In genomic region chr11:95925976-95926375, GRCm38 (mm10) we compare ENCODE assay signal across 22 mouse cellular contexts. TPM values are rescaled to one million over a fixed set of nuclear protein-coding genes. Genes with fewer than 3 reads are reported as not detected.
DNase-seq lines count a peak whose midpoint lies in the region; ATAC-seq and TF ChIP-seq lines count a peak whose summit lies in the region.
"Had no signal": no experiment of that assay in that cellular context is flagged by ENCODE, and none has a peak within 500 bp of the region (broad histone marks: within the 10 kb centered on the region; RNA-seq: fewer than 3 reads in every experiment).

No protein-coding gene starts in this region.

- no peak overlapping the region for H3K4me3 ChIP-seq in intestine, embryonic 15.5 days (replicated peaks)
- H3K4me3 ChIP-seq in intestine, postnatal 0 days (ENCODE audit: low read depth, low read length) = no peak overlapping the region
- H3K4me3 ChIP-seq in small intestine, adult 2 months (ENCODE audit: low read depth, low read length) = no peak overlapping the region
- H3K4me3 ChIP-seq in midbrain, embryonic 15.5 days = no peak overlapping the region
- H3K4me3 ChIP-seq: embryonic facial prominence, embryonic 10.5 days; embryonic facial prominence, embryonic 12.5 days; forebrain, embryonic 13.5 days; forebrain, embryonic 15.5 days had no signal

- H3K36me3 ChIP-seq in intestine, embryonic 15.5 days = no peaks in the 10 kb centered on the region
- H3K36me3 ChIP-seq in intestine, postnatal 0 days (ENCODE audit: control insufficient read depth, insufficient read depth) = no peaks in the 10 kb centered on the region
- no peaks in the 10 kb centered on the region for H3K36me3 ChIP-seq in small intestine, adult 2 months (ENCODE audit: control insufficient read depth, insufficient read depth, low read length)
- no peaks in the 10 kb centered on the region for H3K36me3 ChIP-seq in midbrain, embryonic 15.5 days (replicated peaks)
- H3K36me3 ChIP-seq: embryonic facial prominence, embryonic 10.5 days; embryonic facial prominence, embryonic 12.5 days; forebrain, embryonic 15.5 days had no signal

- H3K4me1 ChIP-seq in intestine, embryonic 15.5 days (replicated peaks) = no peaks in the 10 kb centered on the region
- no peaks in the 10 kb centered on the region for H3K4me1 ChIP-seq in intestine, postnatal 0 days (replicated peaks; ENCODE audit: control insufficient read depth, insufficient read depth, low read length)
- H3K4me1 ChIP-seq in small intestine, adult 2 months (ENCODE audit: control insufficient read depth, insufficient read depth, insufficient read length, low read length) = peaks cover 19% of the 10 kb centered on the region
- H3K4me1 ChIP-seq in midbrain, embryonic 15.5 days = no peaks in the 10 kb centered on the region
- H3K4me1 ChIP-seq: embryonic facial prominence, embryonic 12.5 days; forebrain, embryonic 13.5 days; forebrain, embryonic 15.5 days had no signal

- TF ChIP-seq CTCF in intestine, postnatal 0 days (IDR thresholded peaks at IDR 0.05; ENCODE audit: low read depth) = no peak
- TF ChIP-seq CTCF in small intestine, adult 2 months (IDR thresholded peaks at IDR 0.05; ENCODE audit: extremely low read depth, insufficient read length, insufficient replicate concordance, low read depth, low read length) = no peak

- WGBS in intestine, embryonic 15.5 days = 53% methylated on average over 5 of the region's 5 CpGs
- WGBS in intestine, postnatal 0 days = 33% methylated on average over 5 of the region's 5 CpGs
- WGBS in small intestine, adult 2 months = 28% methylated on average over 5 of the region's 5 CpGs
- WGBS in midbrain, embryonic 15.5 days = 98% methylated on average over 5 of the region's 5 CpGs

- H3K9me3 ChIP-seq in intestine, embryonic 15.5 days = no peaks in the 10 kb centered on the region
- H3K9me3 ChIP-seq in intestine, postnatal 0 days (ENCODE audit: control insufficient read depth) = 0 out of 2 replicates have a peak, but pooled peaks cover 5% of the 10 kb centered on the region
- no peaks in the 10 kb centered on the region for H3K9me3 ChIP-seq in midbrain, embryonic 15.5 days

- H3K9ac ChIP-seq in intestine, embryonic 15.5 days = no peak overlapping the region
- no peak overlapping the region for H3K9ac ChIP-seq in intestine, postnatal 0 days (ENCODE audit: low read depth, low read length)
- H3K9ac ChIP-seq in midbrain, embryonic 15.5 days = no peak overlapping the region
- H3K9ac ChIP-seq: embryonic facial prominence, embryonic 12.5 days; forebrain, embryonic 13.5 days; forebrain, embryonic 15.5 days had no signal

- DNase-seq in urinary bladder, adult 18-20 months (ENCODE audit: low spot score in 2 of 2) = no peak
- DNase-seq in ovary, postnatal 14 days (ENCODE audit: low spot score) = no peak
- DNase-seq: adrenal gland, adult 8-10 months; adrenal gland, postnatal 14 days; adrenal gland, postnatal 36 days; cerebellum, adult 11-12 months; cerebellum, adult 2 months; cerebellum, adult 9-10 months; cerebellum, postnatal 10 days; cerebellum, postnatal 25 days had no signal

- peak; percentile 71 for ATAC-seq in intestine, embryonic 15.5 days
- peak; percentile 85 for ATAC-seq in intestine, postnatal 0 days
- ATAC-seq in midbrain, embryonic 15.5 days (replicated peaks) = no peak
- ATAC-seq: forebrain, embryonic 13.5 days; forebrain, embryonic 15.5 days had no signal

- no peaks in the 10 kb centered on the region for H3K27me3 ChIP-seq in intestine, embryonic 15.5 days (replicated peaks)
- no peaks in the 10 kb centered on the region for H3K27me3 ChIP-seq in intestine, postnatal 0 days (replicated peaks; ENCODE audit: control insufficient read depth, insufficient read depth, low read length)
- no peaks in the 10 kb centered on the region for H3K27me3 ChIP-seq in small intestine, adult 2 months (ENCODE audit: control insufficient read depth, insufficient read depth, low read length)
- peaks cover 8% of the 10 kb centered on the region for H3K27me3 ChIP-seq in midbrain, embryonic 15.5 days (replicated peaks)

- TF ChIP-seq POLR2A in small intestine, adult 2 months (IDR thresholded peaks at IDR 0.05; ENCODE audit: low read depth, low read length) = no peak

- peak overlapping the region; percentile 24; the same call in 1 of the 2 replicates for H3K27ac ChIP-seq in intestine, embryonic 15.5 days
- peak overlapping the region; percentile 58; the same call in 1 of the 2 replicates for H3K27ac ChIP-seq in intestine, postnatal 0 days (ENCODE audit: low read depth, low read length)
- peak overlapping the region; percentile 81 for H3K27ac ChIP-seq in small intestine, adult 2 months (ENCODE audit: insufficient read depth, low read depth, low read length)
- no peak overlapping the region for H3K27ac ChIP-seq in midbrain, embryonic 15.5 days
- H3K27ac ChIP-seq: embryonic facial prominence, embryonic 10.5 days; embryonic facial prominence, embryonic 12.5 days; forebrain, embryonic 13.5 days; forebrain, embryonic 15.5 days had no signal

- H3K4me2 ChIP-seq in intestine, embryonic 15.5 days (replicated peaks) = no peak overlapping the region
- 0 out of 2 replicates have a peak overlapping the region, but pooled peaks have one; percentile 10 for H3K4me2 ChIP-seq in intestine, postnatal 0 days (replicated peaks; ENCODE audit: low read depth)
- H3K4me2 ChIP-seq in midbrain, embryonic 15.5 days = no peak overlapping the region
- H3K4me2 ChIP-seq: embryonic facial prominence, embryonic 12.5 days; forebrain, embryonic 13.5 days; forebrain, embryonic 15.5 days had no signal

RNA-seq across cellular contexts. Expression of gene B4galnt2, which starts 11.3 kb away (rescaled TPM):
- 36.3 and 39.9 TPM in 2 replicates for polyA plus RNA-seq in intestine, embryonic 15.5 days (2015; fragmentation: Nextera tagmentation; extraction: Ambion mirVana)
- 18.2 and 21.1 TPM in 2 replicates for polyA plus RNA-seq in intestine, postnatal 0 days (2015; fragmentation: Nextera tagmentation; extraction: Ambion mirVana)
- 75.7 and 133 TPM in 2 replicates for polyA plus RNA-seq in small intestine, adult 2 months (2012; rRNA removed)
- polyA plus RNA-seq in midbrain, embryonic 15.5 days (2015; fragmentation: Nextera tagmentation; extraction: Ambion mirVana) = not detected in 2 replicates
- polyA plus RNA-seq: C2C12; cerebellum, adult 2 months; cortical plate, adult 2 months; embryonic facial prominence, embryonic 12.5 days; embryonic facial prominence, embryonic 14.5 days; forebrain, embryonic 11.5 days; forebrain, embryonic 13.5 days; forebrain, embryonic 15.5 days had no signal

Comparison
In these comparisons a context has a peak if more than half of its experiments do, and no peak if none do; other contexts are left out.
1. RNA of gene B4galnt2, which starts 11.3 kb away (polyA plus RNA-seq): 75.7 to 133 TPM in small intestine, adult 2 months, 36.3 to 39.9 TPM in intestine, embryonic 15.5 days and 18.2 to 21.1 TPM in intestine, postnatal 0 days; not detected in midbrain, embryonic 15.5 days; every median in the first group is over 10 times any median in the second.